Mouse (Mus musculus): ENCODE data around the gene Ercc2.
A peak's percentile ranks its signal among the peaks of the same experiment; 100 is the strongest.

Gene Ercc2

GRCm38 (mm10) chr7:19359892-19360641, 21.7 kb upstream of the Ercc2 start:
- no peak for DNase-seq (ENCODE audit: low read depth, low spot score)

- no peak for DNase-seq (ENCODE audit: low read depth, low spot score)
Observed at GRCm38 (mm10) chr7:19360944-19361343, 20.9 kb upstream of the Ercc2 start.

- DNase-seq (ENCODE audit: low read depth, low spot score), result no peak
Observed at GRCm38 (mm10) chr7:19361720-19362119, 20.1 kb upstream of the Ercc2 start.

GRCm38 (mm10) chr7:19362276-19362675, 19.5 kb upstream of the Ercc2 start:
- DNase-seq (ENCODE audit: low read depth, low spot score), result no peak

GRCm38 (mm10) chr7:19363881-19364280, 17.9 kb upstream of the Ercc2 start:
- no peak for DNase-seq (ENCODE audit: low read depth, low spot score)

- DNase-seq (ENCODE audit: low read depth, low spot score), result no peak
Observed at GRCm38 (mm10) chr7:19365376-19365775, 16.4 kb upstream of the Ercc2 start.

GRCm38 (mm10) chr7:19368380-19368779, 13.4 kb upstream of the Ercc2 start:
- DNase-seq (ENCODE audit: low read depth, low spot score), result no peak

GRCm38 (mm10) chr7:19369823-19370425, 11.9 kb upstream of the Ercc2 start:
- DNase-seq (ENCODE audit: low read depth, low spot score), result no peak

GRCm38 (mm10) chr7:19373367-19373766, 8.4 kb upstream of the Ercc2 start:
- no peak for DNase-seq (ENCODE audit: low read depth, low spot score)

GRCm38 (mm10) chr7:19375368-19375767, 6.4 kb upstream of the Ercc2 start:
- DNase-seq (ENCODE audit: low read depth, low spot score), result no peak

GRCm38 (mm10) chr7:19376019-19376418, 5.8 kb upstream of the Ercc2 start:
- no peak for DNase-seq (ENCODE audit: low read depth, low spot score)

GRCm38 (mm10) chr7:19378049-19378448, 3.8 kb upstream of the Ercc2 start:
- DNase-seq (ENCODE audit: low read depth, low spot score), result no peak

- DNase-seq (ENCODE audit: low read depth, low spot score), result no peak
Observed at GRCm38 (mm10) chr7:19382166-19382541, 344 bp downstream of the Ercc2 start.

GRCm38 (mm10) chr7:19383708-19384107, 1.9 kb downstream of the Ercc2 start:
- DNase-seq (ENCODE audit: low read depth, low spot score), result no peak

- DNase-seq (ENCODE audit: low read depth, low spot score), result peak; percentile 86
Observed at GRCm38 (mm10) chr7:19388699-19389413, 7.0 kb downstream of the Ercc2 start.

GRCm38 (mm10) chr7:19394484-19394883, 12.7 kb downstream of the Ercc2 start:
- no peak for DNase-seq (ENCODE audit: low read depth, low spot score)

GRCm38 (mm10) chr7:19399496-19400280, 17.9 kb downstream of the Ercc2 start:
- peak; percentile 57 for DNase-seq (ENCODE audit: low read depth, low spot score)

GRCm38 (mm10) chr7:19400946-19401345, 19.1 kb downstream of the Ercc2 start:
- DNase-seq (ENCODE audit: low read depth, low spot score), result no peak

GRCm38 (mm10) chr7:19402535-19403112, 20.8 kb downstream of the Ercc2 start:
- no peak for DNase-seq (ENCODE audit: low read depth, low spot score)

- DNase-seq (ENCODE audit: low read depth, low spot score), result peak; percentile 70
Observed at GRCm38 (mm10) chr7:19403731-19404296, 22.0 kb downstream of the Ercc2 start, which contains the start of gene Klc3. Gene Klc3 (minus strand): TSS chr7:19404104.

- no peak for DNase-seq (ENCODE audit: low read depth, low spot score)
Observed at GRCm38 (mm10) chr7:19404476-19404875, 22.7 kb downstream of the Ercc2 start, which contains the start of gene Ckm. Gene Ckm (plus strand): TSS chr7:19404776.
